7 mouse cellular contexts compared by ENCODE assay signal in genomic region chr1:134774728-134775287, GRCm38 (mm10).
A peak's percentile ranks its signal among the peaks of the same experiment; 100 is the strongest.
DNase-seq lines count a peak whose midpoint lies in the region; ATAC-seq and TF ChIP-seq lines count a peak whose summit lies in the region.

No protein-coding gene starts in this region.

- peaks cover 2% of the 10 kb centered on the region; the same call in 1 of the 2 replicates for H3K36me3 ChIP-seq in neural tube, embryonic 11.5 days (ENCODE audit: control insufficient read depth, insufficient read depth, low read length)
- peaks cover 52% of the 10 kb centered on the region; the same call in 1 of the 2 replicates for H3K36me3 ChIP-seq in heart, embryonic 10.5 days
- no peaks in the 10 kb centered on the region for H3K36me3 ChIP-seq in kidney, postnatal 0 days (ENCODE audit: insufficient read depth, low read length)
- peaks cover 12% of the 10 kb centered on the region; the same call in 1 of the 2 replicates for H3K36me3 ChIP-seq in midbrain, embryonic 14.5 days (ENCODE audit: control insufficient read depth, insufficient read depth, low read length)

- no peak for DNase-seq in neural tube, embryonic 11.5 days (ENCODE audit: low spot score)
- DNase-seq in neural tube, embryonic 10.5 days (ENCODE audit: extremely low spot score, low spot score) = no peak
- peak; percentile 56 for DNase-seq in heart, embryonic 10.5 days (ENCODE audit: low spot score)
- DNase-seq in kidney, postnatal 0 days (ENCODE audit: low spot score) = peak; percentile 69
- DNase-seq in right cerebral cortex, postnatal 4 days = no peak
- DNase-seq in midbrain, embryonic 14.5 days = no peak
- DNase-seq in cerebellum, adult 11-12 months = no peak

- WGBS in neural tube, embryonic 11.5 days = 35% methylated on average over 6 of the region's 6 CpGs
- WGBS in heart, embryonic 10.5 days = 60% methylated on average over 6 of the region's 6 CpGs
- 36% methylated on average over 6 of the region's 6 CpGs for WGBS in kidney, postnatal 0 days
- WGBS in midbrain, embryonic 14.5 days = 62% methylated on average over 6 of the region's 6 CpGs

- ATAC-seq in neural tube, embryonic 11.5 days (ENCODE audit: insufficient read depth, low FRiP score, low TSS enrichment) = no peak
- ATAC-seq in kidney, postnatal 0 days (replicated peaks; ENCODE audit: low FRiP score, low read depth) = no peak
- ATAC-seq in midbrain, embryonic 14.5 days (ENCODE audit: low FRiP score, low TSS enrichment) = no peak

- TF ChIP-seq CTCF in kidney, postnatal 0 days (IDR thresholded peaks at IDR 0.05; ENCODE audit: low read depth) = peak; percentile 18; the same call in 1 of the 2 replicates

- no peak overlapping the region for H3K9ac ChIP-seq in neural tube, embryonic 11.5 days (ENCODE audit: low read length)
- no peak overlapping the region for H3K9ac ChIP-seq in kidney, postnatal 0 days (ENCODE audit: low read depth, low read length)
- no peak overlapping the region for H3K9ac ChIP-seq in midbrain, embryonic 14.5 days (replicated peaks; ENCODE audit: low read length)

- no peak overlapping the region for H3K4me3 ChIP-seq in neural tube, embryonic 11.5 days (ENCODE audit: low read depth, low read length)
- no peak overlapping the region for H3K4me3 ChIP-seq in heart, embryonic 10.5 days
- H3K4me3 ChIP-seq in kidney, postnatal 0 days (replicated peaks; ENCODE audit: low read depth, low read length) = no peak overlapping the region
- H3K4me3 ChIP-seq in midbrain, embryonic 14.5 days (replicated peaks; ENCODE audit: low read depth, low read length) = no peak overlapping the region

- H3K9me3 ChIP-seq in neural tube, embryonic 11.5 days (ENCODE audit: control insufficient read depth, low read length) = no peaks in the 10 kb centered on the region
- no peaks in the 10 kb centered on the region for H3K9me3 ChIP-seq in heart, embryonic 10.5 days
- no peaks in the 10 kb centered on the region for H3K9me3 ChIP-seq in kidney, postnatal 0 days (replicated peaks; ENCODE audit: low read length)
- H3K9me3 ChIP-seq in midbrain, embryonic 14.5 days (ENCODE audit: control insufficient read depth, low read length) = no peaks in the 10 kb centered on the region

- H3K27me3 ChIP-seq in neural tube, embryonic 11.5 days (ENCODE audit: control insufficient read depth, insufficient read depth, low read length) = no peaks in the 10 kb centered on the region
- H3K27me3 ChIP-seq in heart, embryonic 10.5 days (ENCODE audit: insufficient read depth, poor library complexity, severe bottlenecking) = no peaks in the 10 kb centered on the region
- H3K27me3 ChIP-seq in kidney, postnatal 0 days (ENCODE audit: insufficient read depth, low read length) = no peaks in the 10 kb centered on the region
- no peaks in the 10 kb centered on the region for H3K27me3 ChIP-seq in midbrain, embryonic 14.5 days (ENCODE audit: control insufficient read depth, insufficient read depth, low read length)

- H3K4me2 ChIP-seq in neural tube, embryonic 11.5 days (ENCODE audit: low read depth) = no peak overlapping the region
- no peak overlapping the region for H3K4me2 ChIP-seq in kidney, postnatal 0 days (ENCODE audit: low read length)
- no peak overlapping the region for H3K4me2 ChIP-seq in midbrain, embryonic 14.5 days (ENCODE audit: low read length)

- H3K27ac ChIP-seq in neural tube, embryonic 11.5 days (ENCODE audit: low read depth, low read length) = 0 out of 2 replicates have a peak overlapping the region, but pooled peaks have one; percentile 2
- peak overlapping the region; percentile 77; the same call in 1 of the 2 replicates for H3K27ac ChIP-seq in heart, embryonic 10.5 days
- H3K27ac ChIP-seq in kidney, postnatal 0 days = peak overlapping the region; percentile 87
- H3K27ac ChIP-seq in midbrain, embryonic 14.5 days (replicated peaks; ENCODE audit: low read depth, low read length) = no peak overlapping the region

- peaks cover 12% of the 10 kb centered on the region; the same call in 1 of the 2 replicates for H3K4me1 ChIP-seq in neural tube, embryonic 11.5 days (ENCODE audit: control insufficient read depth, insufficient read depth, low read length)
- H3K4me1 ChIP-seq in heart, embryonic 10.5 days = peaks cover 48% of the 10 kb centered on the region
- H3K4me1 ChIP-seq in kidney, postnatal 0 days (replicated peaks; ENCODE audit: insufficient read depth, low read length) = peaks cover 14% of the 10 kb centered on the region
- no peaks in the 10 kb centered on the region for H3K4me1 ChIP-seq in midbrain, embryonic 14.5 days (ENCODE audit: control insufficient read depth, insufficient read depth, low read length)

Comparison
In these comparisons a context has a peak if more than half of its experiments do, and no peak if none do; other contexts are left out.
1. DNase-seq: peak in heart, embryonic 10.5 days (single experiment) and kidney, postnatal 0 days (single experiment); none in neural tube, embryonic 11.5 days (single experiment), neural tube, embryonic 10.5 days (single experiment), right cerebral cortex, postnatal 4 days (single experiment), midbrain, embryonic 14.5 days (single experiment) and cerebellum, adult 11-12 months (single experiment).